Mouse (Mus musculus): ENCODE results near the gene Zfp931. TPM values are rescaled to one million over a fixed set of nuclear protein-coding genes. Genes with fewer than 3 reads are reported as not detected.
A peak's percentile ranks its signal among the peaks of the same experiment; 100 is the strongest.
"Not testable (repeated sequence)": the region's sequence is repeated elsewhere in the genome, so short reads cannot be mapped to it uniquely, and the experiment has no call there.

Zfp931 gene
- polyA plus RNA-seq, 1 experiment from 2014 or later, result 20.7 TPM

- Histone ChIP-seq H3K27ac (no peak overlapping the region), H3K9ac (no peak overlapping the region), H3K4me1 (0 out of 2 replicates have a peak, but pooled peaks cover 7% of the 10 kb centered on the region), H3K27me3 (replicated peaks) (peaks cover 21% of the 10 kb centered on the region), H3K4me2 (no peak overlapping the region; the same call in 1 of the 2 replicates), H3K36me3 (no peaks in the 10 kb centered on the region), H3K4me3 (replicated peaks) (no peak overlapping the region), H3K9me3 (no peaks in the 10 kb centered on the region)
- WGBS, result 22% methylated on average over 12 of the region's 12 CpGs
- no peak for ATAC-seq (ENCODE audit: insufficient read depth, low FRiP score, low read depth)
These were observed 39.7 kb upstream of the Zfp931 start for GRCm38 (mm10) chr2:178117946-178118345.

- WGBS, result 16% methylated on average over 7 of the region's 7 CpGs
- H3K27ac ChIP-seq, result no peak overlapping the region
- no peaks in the 10 kb centered on the region for H3K27me3 ChIP-seq (replicated peaks)
- H3K4me1 ChIP-seq, result no peaks in the 10 kb centered on the region
- no peaks in the 10 kb centered on the region for H3K9me3 ChIP-seq
- no peak overlapping the region for H3K9ac ChIP-seq
- ATAC-seq (ENCODE audit: insufficient read depth, low FRiP score, low read depth), result peak; percentile 58; the same call in 1 of the 2 replicates
- H3K36me3 ChIP-seq, result no peaks in the 10 kb centered on the region
- no peak overlapping the region for H3K4me2 ChIP-seq
- no peak overlapping the region for H3K4me3 ChIP-seq (replicated peaks)
These were observed 23.7 kb upstream of the Zfp931 start for GRCm38 (mm10) chr2:178101957-178102356.

- H3K9ac ChIP-seq, result no peak overlapping the region
- no peak for ATAC-seq (ENCODE audit: insufficient read depth, low FRiP score, low read depth)
- no peak overlapping the region for H3K4me3 ChIP-seq (replicated peaks)
- H3K4me1 ChIP-seq, result no peaks in the 10 kb centered on the region
- no peaks in the 10 kb centered on the region for H3K27me3 ChIP-seq (replicated peaks)
- WGBS, result 3% methylated on average over 2 of the region's 2 CpGs
- H3K36me3 ChIP-seq, result no peaks in the 10 kb centered on the region
- no peak overlapping the region for H3K27ac ChIP-seq
- H3K4me2 ChIP-seq, result no peak overlapping the region
- no peaks in the 10 kb centered on the region for H3K9me3 ChIP-seq
These were observed 19.7 kb upstream of the Zfp931 start for GRCm38 (mm10) chr2:178098021-178098420.

DNA sequence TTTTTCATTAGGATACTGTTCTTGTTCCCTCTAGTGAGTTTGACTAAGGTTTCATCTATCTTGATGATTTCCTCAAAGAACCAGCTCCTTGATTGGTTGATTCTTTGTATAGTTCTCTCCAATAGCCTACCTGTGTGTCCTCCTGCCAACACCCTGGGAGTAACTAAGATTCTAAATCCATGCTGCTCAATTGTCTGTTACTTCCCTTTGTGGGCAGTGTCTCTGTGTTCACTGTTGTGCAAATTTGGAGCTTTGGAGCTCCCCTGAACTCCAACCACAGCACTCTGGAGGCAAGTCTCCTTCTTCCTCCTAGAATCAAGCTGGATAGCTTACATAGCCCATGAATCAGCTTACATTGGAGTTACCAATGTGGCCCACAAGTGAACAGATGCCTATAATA, 11.3 kb upstream of the Zfp931 start:
- Histone ChIP-seq H3K27me3 (replicated peaks) (no peaks in the 10 kb centered on the region), H3K4me1 (no peaks in the 10 kb centered on the region), H3K9me3 (no peaks in the 10 kb centered on the region), H3K4me2 (no peak overlapping the region), H3K27ac (no peak overlapping the region), H3K36me3 (no peaks in the 10 kb centered on the region), H3K9ac (no peak overlapping the region), H3K4me3 (replicated peaks) (no peak overlapping the region)
- ATAC-seq (ENCODE audit: insufficient read depth, low FRiP score, low read depth), result no peak

- Histone ChIP-seq H3K27ac (no peak overlapping the region), H3K4me2 (no peak overlapping the region), H3K9me3 (no peaks in the 10 kb centered on the region), H3K36me3 (peaks cover 6% of the 10 kb centered on the region; the same call in 1 of the 2 replicates), H3K27me3 (replicated peaks) (no peaks in the 10 kb centered on the region), H3K4me1 (no peaks in the 10 kb centered on the region), H3K9ac (no peak overlapping the region), H3K4me3 (replicated peaks) (no peak overlapping the region)
- no peak for ATAC-seq (ENCODE audit: insufficient read depth, low FRiP score, low read depth)
- 0% methylated on average over 1 of the region's 1 CpGs for WGBS
These were observed 20.1 kb downstream of the Zfp931 start for GRCm38 (mm10) chr2:178058195-178058594.

DNA sequence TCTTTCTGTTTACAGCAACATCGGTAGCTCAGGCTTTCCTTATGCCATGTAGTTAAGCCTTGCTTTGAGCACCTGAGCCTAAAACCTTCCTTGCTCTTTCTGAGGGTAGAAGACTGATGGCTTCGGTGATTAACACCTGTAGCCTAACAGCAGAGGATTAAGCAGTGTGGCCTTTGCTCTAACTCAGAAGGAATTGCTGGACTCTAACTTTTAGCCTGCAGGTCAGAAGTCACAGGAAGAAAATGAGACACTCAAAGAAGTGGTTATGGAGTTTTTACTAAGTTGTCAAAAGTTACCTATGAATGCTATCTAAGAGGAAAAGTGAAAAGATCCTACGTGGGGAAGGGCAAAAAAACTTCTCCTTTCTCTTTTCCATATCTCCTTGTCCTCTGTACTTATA, 50.7 kb downstream of the Zfp931 start:
- H3K4me1 ChIP-seq; H3K27me3 ChIP-seq (replicated peaks); H3K9me3 ChIP-seq; H3K36me3 ChIP-seq; H3K4me3 ChIP-seq (replicated peaks); H3K27ac ChIP-seq; ATAC-seq (ENCODE audit: insufficient read depth, low FRiP score, low read depth); H3K4me2 ChIP-seq; H3K9ac ChIP-seq: not testable (repeated sequence)
- WGBS, result 84% methylated on average over 3 of the region's 3 CpGs

GRCm38 (mm10) chr2:178023861-178024260, 54.4 kb downstream of the Zfp931 start:
- peak overlapping the region; percentile 60 for H3K4me3 ChIP-seq (replicated peaks)
- H3K27ac ChIP-seq; H3K4me1 ChIP-seq; H3K9ac ChIP-seq; H3K9me3 ChIP-seq; H3K36me3 ChIP-seq; ATAC-seq (ENCODE audit: insufficient read depth, low FRiP score, low read depth); H3K27me3 ChIP-seq (replicated peaks): not testable (repeated sequence)
- WGBS, result 4% methylated on average over 2 of the region's 2 CpGs
- H3K4me2 ChIP-seq, result peak overlapping the region; percentile 49

GRCm38 (mm10) chr2:178023011-178023611, 55.2 kb downstream of the Zfp931 start, which contains the start of gene Zfp971:
Gene Zfp971, plus strand, starts transcription at chr2:178023284.
- not testable (repeated sequence) for H3K27me3 ChIP-seq (replicated peaks); ATAC-seq (ENCODE audit: insufficient read depth, low FRiP score, low read depth); H3K36me3 ChIP-seq; H3K9me3 ChIP-seq; H3K4me1 ChIP-seq
- Histone ChIP-seq H3K4me3 (replicated peaks) (peak within 1 kb of the TSS; percentile 60), H3K27ac (peak within 1 kb of the TSS; percentile 44; the same call in 1 of the 2 replicates), H3K9ac (0 out of 2 replicates have a peak within 1 kb of the TSS, but pooled peaks have one; percentile 16), H3K4me2 (peak within 1 kb of the TSS; percentile 49)
- WGBS, result 1% methylated on average over 14 of the region's 15 CpGs

DNA sequence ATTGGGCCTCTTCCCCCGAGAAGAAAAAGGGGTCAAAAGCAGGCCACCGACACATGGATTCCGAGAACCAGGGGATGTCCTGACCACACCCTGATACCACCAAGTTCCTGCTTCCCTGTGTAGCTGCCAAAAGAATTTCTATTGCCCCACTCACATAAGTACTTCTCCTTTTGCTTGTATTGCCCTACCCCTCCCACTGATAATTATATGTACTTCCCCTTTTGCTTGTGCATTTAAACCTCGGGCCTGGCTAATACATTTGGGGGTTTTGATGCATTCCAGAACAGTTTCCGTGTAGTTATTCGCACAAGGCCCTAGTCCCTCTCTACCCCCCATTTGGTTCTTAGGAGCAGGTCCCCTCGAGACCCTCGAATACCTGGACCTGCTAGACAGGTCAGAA, 57.5 kb downstream of the Zfp931 start:
- not testable (repeated sequence) for H3K27me3 ChIP-seq (replicated peaks); H3K4me2 ChIP-seq; H3K36me3 ChIP-seq; H3K9ac ChIP-seq; H3K9me3 ChIP-seq; H3K27ac ChIP-seq; ATAC-seq (ENCODE audit: insufficient read depth, low FRiP score, low read depth); H3K4me1 ChIP-seq; H3K4me3 ChIP-seq (replicated peaks)
- 68% methylated on average over 8 of the region's 8 CpGs for WGBS

- not testable (repeated sequence) for H3K27ac ChIP-seq; H3K27me3 ChIP-seq (replicated peaks); H3K4me3 ChIP-seq (replicated peaks); ATAC-seq (ENCODE audit: insufficient read depth, low FRiP score, low read depth); H3K9me3 ChIP-seq; H3K4me1 ChIP-seq; H3K9ac ChIP-seq; H3K4me2 ChIP-seq; H3K36me3 ChIP-seq
- 87% methylated on average over 3 of the region's 3 CpGs for WGBS
These were observed 58.8 kb downstream of the Zfp931 start for GRCm38 (mm10) chr2:178019486-178019885.

Other genes with a start within 250 kb of the Zfp931 start
- gene Gm14325, start 238.1 kb downstream of the Zfp931 start, polyA plus RNA-seq (2015; fragmentation: Nextera tagmentation; extraction: Ambion mirVana), result 33.8 and 35.8 TPM in 2 replicates
- gene Gm14327, start 181.4 kb downstream of the Zfp931 start, polyA plus RNA-seq (2015; fragmentation: Nextera tagmentation; extraction: Ambion mirVana), result 4.2 and 4.6 TPM in 2 replicates
- 0.96 and 2.8 TPM in 2 replicates for gene Zfp972, start 152.9 kb downstream of the Zfp931 start, polyA plus RNA-seq (2015; fragmentation: Nextera tagmentation; extraction: Ambion mirVana)
- gene Gm14326, start 121.2 kb downstream of the Zfp931 start, polyA plus RNA-seq (2015; fragmentation: Nextera tagmentation; extraction: Ambion mirVana), result 15.7 and 17.4 TPM in 2 replicates
- gene Zfp971, start 55.2 kb downstream of the Zfp931 start, polyA plus RNA-seq (2015; fragmentation: Nextera tagmentation; extraction: Ambion mirVana), result 11.3 and 12.8 TPM in 2 replicates
- gene Phactr3, start 40.5 kb upstream of the Zfp931 start, polyA plus RNA-seq (2015; fragmentation: Nextera tagmentation; extraction: Ambion mirVana), result 2.3 and 2.8 TPM in 2 replicates